Mouse (Mus musculus): ENCODE measurements around the gene Uap1.

- no peak for TF ChIP-seq POLR2A (IDR thresholded peaks at IDR 0.05; ENCODE audit: borderline replicate concordance, low read depth, low read length)
- TF ChIP-seq CTCF (IDR thresholded peaks at IDR 0.05; ENCODE audit: low read depth, low read length): no peak
These were observed 10.4 kb upstream of the Uap1 start for GRCm38 (mm10) chr1:170185137-170185536.
